Comparison of ENCODE assay signal across 20 mouse cellular contexts in genomic region chr1:54772843-54773242, GRCm38 (mm10).
DNase-seq lines count a peak whose midpoint lies in the region; ATAC-seq and TF ChIP-seq lines count a peak whose summit lies in the region.
"Had no signal": no experiment of that assay in that cellular context is flagged by ENCODE, and none has a peak within 500 bp of the region (broad histone marks: within the 10 kb centered on the region; RNA-seq: fewer than 3 reads in every experiment).

No protein-coding gene starts in this region.

- no peaks in the 10 kb centered on the region for H3K27me3 ChIP-seq in hindbrain, embryonic 12.5 days
- H3K27me3 ChIP-seq in hindbrain, embryonic 13.5 days, result no peaks in the 10 kb centered on the region
- no peaks in the 10 kb centered on the region for H3K27me3 ChIP-seq in CH12.LX (replicated peaks)
- H3K27me3 ChIP-seq: embryonic facial prominence, embryonic 13.5 days; forebrain, embryonic 12.5 days; intestine, embryonic 15.5 days had no signal

- TF ChIP-seq RAD21 in CH12.LX (IDR thresholded peaks at IDR 0.05; ENCODE audit: low read depth, low read length), result no peak

- 0 out of 2 replicates have a peak, but pooled peaks cover 9% of the 10 kb centered on the region for H3K9me3 ChIP-seq in hindbrain, embryonic 12.5 days (replicated peaks)
- H3K9me3 ChIP-seq in hindbrain, embryonic 13.5 days, result no peaks in the 10 kb centered on the region
- peaks cover 5% of the 10 kb centered on the region for H3K9me3 ChIP-seq in CH12.LX (replicated peaks; ENCODE audit: low read length)
- H3K9me3 ChIP-seq: forebrain, embryonic 12.5 days; intestine, embryonic 15.5 days had no signal

- DNase-seq in cerebellum, postnatal 14 days, result peak; percentile 18 to 30
- no peak for DNase-seq in cerebellum, adult 11 months
- peak; percentile 32 for DNase-seq in 3T3-L1 (ENCODE audit: low read depth, low spot score)
- peak; percentile 5 for DNase-seq in CH12.LX (ENCODE audit: extremely low read depth)
- no peak for DNase-seq in frontal cortex, postnatal 10 days (ENCODE audit: low spot score in 2 of 2)
- DNase-seq in layer of hippocampus, adult 2 months (ENCODE audit: low spot score in 2 of 2), result no peak
- DNase-seq: adrenal gland, postnatal 10 days; B cell, adult 2 months; gastrocnemius, adult 2 months; gastrocnemius, postnatal 25 days; heart, postnatal 10 days; heart, postnatal 4 days; kidney, adult 18-20 months had no signal

- TF ChIP-seq EP300 in CH12.LX (IDR thresholded peaks at IDR 0.05; ENCODE audit: low read length), result no peak

- H3K79me2 ChIP-seq in CH12.LX (replicated peaks; ENCODE audit: control insufficient read depth, extremely low read depth, insufficient read depth, poor library complexity, severe bottlenecking), result no peaks in the 10 kb centered on the region

- H3K4me3 ChIP-seq in hindbrain, embryonic 12.5 days, result no peak overlapping the region
- H3K4me3 ChIP-seq in hindbrain, embryonic 13.5 days, result no peak overlapping the region
- no peak overlapping the region for H3K4me3 ChIP-seq in CH12.LX (replicated peaks in 1 of 3; ENCODE audit: low read depth in 2 of 3, low read length in 2 of 3, poor library complexity in 1 of 3)
- H3K4me3 ChIP-seq in layer of hippocampus, adult 2 months, result no peak overlapping the region
- H3K4me3 ChIP-seq: embryonic facial prominence, embryonic 13.5 days; forebrain, embryonic 12.5 days; gastrocnemius, adult 2 months; intestine, embryonic 15.5 days had no signal

- in situ Hi-C loops in CH12.LX (cut with MboI; ENCODE audit: low pct_ligation_motif_present, low pct_unique_long_range_greater_than_20kb, low sequenced_read_pairs), result no loop called here

- no peaks in the 10 kb centered on the region for H3K36me3 ChIP-seq in hindbrain, embryonic 12.5 days
- H3K36me3 ChIP-seq in hindbrain, embryonic 13.5 days, result no peaks in the 10 kb centered on the region; the same call in 1 of the 2 replicates
- H3K36me3 ChIP-seq in CH12.LX (replicated peaks in 1 of 2; ENCODE audit: control insufficient read depth in 1 of 2, insufficient read depth in 1 of 2, low read length in 1 of 2), result peaks cover 0 to 15% of the 10 kb centered on the region in 2 experiments
- H3K36me3 ChIP-seq: forebrain, embryonic 12.5 days; intestine, embryonic 15.5 days had no signal

- no peak overlapping the region for H3K9ac ChIP-seq in hindbrain, embryonic 12.5 days
- no peak overlapping the region for H3K9ac ChIP-seq in hindbrain, embryonic 13.5 days
- no peak overlapping the region for H3K9ac ChIP-seq in CH12.LX (ENCODE audit: insufficient read depth, low read depth)
- H3K9ac ChIP-seq: embryonic facial prominence, embryonic 13.5 days; forebrain, embryonic 12.5 days; intestine, embryonic 15.5 days had no signal

- TF ChIP-seq POLR2A in CH12.LX (IDR thresholded peaks at IDR 0.05; ENCODE audit: low read depth, low read length), result no peak

- dilution Hi-C loops in CH12.LX (cut with MboI; ENCODE audit: extremely low pct_ligation_motif_present, extremely low pct_unique_long_range_greater_than_20kb, low sequenced_read_pairs), result no loop called here

- TF ChIP-seq CTCF in CH12.LX (conservative IDR thresholded peaks at IDR 0.05 in 1 of 2, IDR thresholded peaks at IDR 0.05 in 1 of 2; ENCODE audit: low read depth in 2 of 2, low read length in 2 of 2), result no peak
- TF ChIP-seq CTCF in layer of hippocampus, adult 2 months (conservative IDR thresholded peaks at IDR 0.05), result no peak

- ATAC-seq in hindbrain, embryonic 12.5 days (ENCODE audit: low FRiP score), result peak; percentile 35; the same call in 1 of the 2 replicates
- ATAC-seq in hindbrain, embryonic 13.5 days (ENCODE audit: low FRiP score), result no peak
- ATAC-seq: CD4-positive, CD25-positive, alpha-beta regulatory T cell, adult 4 months; forebrain, embryonic 16.5 days; intestine, embryonic 15.5 days had no signal

- H3K27ac ChIP-seq in hindbrain, embryonic 12.5 days, result no peak overlapping the region
- H3K27ac ChIP-seq in hindbrain, embryonic 13.5 days, result no peak overlapping the region
- H3K27ac ChIP-seq in CH12.LX (ENCODE audit: insufficient read depth, low read depth), result no peak overlapping the region
- no peak overlapping the region for H3K27ac ChIP-seq in layer of hippocampus, adult 2 months
- H3K27ac ChIP-seq: embryonic facial prominence, embryonic 13.5 days; forebrain, embryonic 12.5 days; gastrocnemius, adult 2 months; intestine, embryonic 15.5 days had no signal

- 61% methylated on average over 5 of the region's 5 CpGs for WGBS in hindbrain, embryonic 12.5 days
- WGBS in hindbrain, embryonic 13.5 days, result 59% methylated on average over 5 of the region's 5 CpGs

- no peaks in the 10 kb centered on the region for H3K4me1 ChIP-seq in hindbrain, embryonic 12.5 days
- H3K4me1 ChIP-seq in hindbrain, embryonic 13.5 days (replicated peaks), result no peaks in the 10 kb centered on the region
- peaks cover 7 to 37% of the 10 kb centered on the region in 2 experiments for H3K4me1 ChIP-seq in CH12.LX (ENCODE audit: control insufficient read depth in 1 of 2, insufficient read depth in 2 of 2)
- H3K4me1 ChIP-seq: embryonic facial prominence, embryonic 13.5 days; forebrain, embryonic 12.5 days; intestine, embryonic 15.5 days had no signal

- no peak overlapping the region for H3K4me2 ChIP-seq in hindbrain, embryonic 12.5 days (replicated peaks)
- no peak overlapping the region for H3K4me2 ChIP-seq in hindbrain, embryonic 13.5 days
- H3K4me2 ChIP-seq in CH12.LX (ENCODE audit: insufficient read depth, low read depth, poor library complexity, severe bottlenecking), result no peak overlapping the region
- H3K4me2 ChIP-seq: embryonic facial prominence, embryonic 13.5 days; forebrain, embryonic 12.5 days; intestine, embryonic 15.5 days had no signal

TF ChIP-seq in CH12.LX, 34 proteins besides CTCF, POLR2A, EP300 and RAD21:
- TF ChIP-seq MAX (IDR thresholded peaks at IDR 0.05; ENCODE audit: low read length), result no peak
- TF ChIP-seq MYC (IDR thresholded peaks at IDR 0.05; ENCODE audit: low read depth, low read length), result no peak
- no peak for TF ChIP-seq TBP (conservative IDR thresholded peaks at IDR 0.05; ENCODE audit: low read depth, low read length)
- no peak for TF ChIP-seq PAX5 (IDR thresholded peaks at IDR 0.05; ENCODE audit: low read length)
- no peak for TF ChIP-seq MAFK (IDR thresholded peaks at IDR 0.05; ENCODE audit: insufficient replicate concordance, low read length)
- TF ChIP-seq MXI1 (IDR thresholded peaks at IDR 0.05; ENCODE audit: low read depth, low read length), result no peak
- TF ChIP-seq HCFC1 (IDR thresholded peaks at IDR 0.05; ENCODE audit: low read depth, low read length), result no peak
- TF ChIP-seq ZMIZ1 (IDR thresholded peaks at IDR 0.05; ENCODE audit: low read depth, low read length), result no peak
- no peak for TF ChIP-seq JUN (IDR thresholded peaks at IDR 0.05; ENCODE audit: insufficient read depth, low read depth, low read length)
- TF ChIP-seq USF1 (IDR thresholded peaks at IDR 0.05; ENCODE audit: low read depth, low read length), result no peak
- TF ChIP-seq IRF4 (IDR thresholded peaks at IDR 0.05; ENCODE audit: low read depth, low read length), result no peak
- TF ChIP-seq ELF1 (IDR thresholded peaks at IDR 0.05; ENCODE audit: low read depth, low read length), result no peak
- no peak for TF ChIP-seq BHLHE40 (IDR thresholded peaks at IDR 0.05; ENCODE audit: low read depth, low read length)
- TF ChIP-seq NELFE (IDR thresholded peaks at IDR 0.05; ENCODE audit: low read depth, low read length), result no peak
- TF ChIP-seq RCOR1 (conservative IDR thresholded peaks at IDR 0.05; ENCODE audit: low read depth, low read length), result no peak
- TF ChIP-seq ZC3H11A (IDR thresholded peaks at IDR 0.05; ENCODE audit: low read depth, low read length), result no peak
- no peak for TF ChIP-seq SIN3A (IDR thresholded peaks at IDR 0.05; ENCODE audit: low read length)

Comparison
In these comparisons a context has a peak if more than half of its experiments do, and no peak if none do; other contexts are left out.
1. DNase-seq: peak in cerebellum, postnatal 14 days (2 of 2), 3T3-L1 (single experiment) and CH12.LX (single experiment); none in cerebellum, adult 11 months (single experiment), frontal cortex, postnatal 10 days (0 of 2) and layer of hippocampus, adult 2 months (0 of 2).